Mouse (Mus musculus) liver, embryonic 13.5 days (tissue): ENCODE measurements around the gene Eif2s1. TPM values are rescaled to one million over a fixed set of nuclear protein-coding genes. Genes with fewer than 3 reads are reported as not detected.

ENCODE experiments used
- polyA plus RNA-seq: library from polyadenylated mRNA; unstranded; fragments of >200 nt; fragmentation: Nextera tagmentation; extraction: Ambion mirVana; gene quantifications from 2 replicates; pipeline ENCODE4 v1.2.1, GENCODE M21; 2015

Gene Eif2s1
- polyA plus RNA-seq, 1 experiment from 2014 or later: 238 TPM

Other genes starting within 250 kb of the Eif2s1 start
- gene Fam71d, start 170.3 kb upstream of the Eif2s1 start, polyA plus RNA-seq: not detected in 2 replicates
- 9.2 and 13.9 TPM in 2 replicates for gene Mpp5, start 112.9 kb upstream of the Eif2s1 start, polyA plus RNA-seq
- 28.0 and 38.8 TPM in 2 replicates for gene Atp6v1d, start 181 bp upstream of the Eif2s1 start, polyA plus RNA-seq
- gene Plek2, start 45.1 kb downstream of the Eif2s1 start, polyA plus RNA-seq: 52.5 and 54.4 TPM in 2 replicates
- gene Tmem229b, start 145.8 kb downstream of the Eif2s1 start, polyA plus RNA-seq: 2.5 and 3.5 TPM in 2 replicates
- gene Plekhh1, start 167.3 kb downstream of the Eif2s1 start, polyA plus RNA-seq: 0.13 and 0.31 TPM in 2 replicates
- 6.6 and 7.2 TPM in 2 replicates for gene Pigh, start 227.8 kb downstream of the Eif2s1 start, polyA plus RNA-seq